Mouse (Mus musculus): ENCODE results near the gene Traf3ip3.

Gene Traf3ip3

DNA sequence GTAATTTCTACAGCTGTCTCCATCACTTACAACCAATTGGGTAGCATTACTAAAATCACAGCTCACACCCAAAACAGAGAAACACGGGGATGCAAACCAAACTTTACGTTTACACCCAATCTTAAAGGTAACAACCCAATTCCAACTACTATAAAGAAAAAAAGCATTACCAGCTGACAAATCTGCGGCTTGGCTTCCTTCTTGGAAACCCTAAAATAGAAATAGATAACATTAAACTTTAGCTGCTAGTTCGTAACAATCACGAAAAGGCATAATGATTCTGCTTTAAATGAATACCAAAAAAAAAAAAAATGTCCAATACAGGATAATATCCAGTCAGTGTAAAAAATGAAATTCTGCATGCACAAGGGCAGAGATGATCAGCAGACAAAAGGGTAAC, 72.2 kb downstream of the Traf3ip3 start:
- DNase-seq (ENCODE audit: low spot score in 2 of 2): no peak

DNA sequence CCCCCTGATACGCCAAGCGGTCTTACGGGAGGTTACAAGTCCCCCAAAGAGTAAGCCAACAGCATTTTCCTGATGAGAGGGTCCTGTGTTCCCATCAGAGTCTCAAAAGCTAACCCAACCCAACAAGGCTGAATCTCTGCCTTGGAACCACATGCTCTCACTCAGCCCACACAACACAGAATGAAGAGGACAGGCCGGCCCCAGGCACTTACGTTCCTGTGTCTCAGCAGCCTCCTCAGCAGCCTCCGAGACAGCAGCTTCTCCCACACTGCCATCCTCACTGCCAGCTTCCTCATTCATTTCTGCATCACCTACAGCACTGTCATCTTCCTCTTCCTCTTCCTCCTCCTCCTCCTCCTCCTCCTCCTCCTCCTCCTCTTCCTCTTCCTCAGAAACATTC, 73.4 kb downstream of the Traf3ip3 start:
- DNase-seq (ENCODE audit: low spot score in 2 of 2): no peak

GRCm38 (mm10) chr1:193125835-193126234, 75.7 kb downstream of the Traf3ip3 start:
- DNase-seq (ENCODE audit: low spot score in 2 of 2): no peak
